Mouse (Mus musculus) ES-Bruce4 (cell line): ENCODE measurements around the gene Ugt1a2. TPM values are rescaled to one million over a fixed set of nuclear protein-coding genes. Genes with fewer than 3 reads are reported as not detected.

Source experiments
- H3K27ac ChIP-seq: 2 replicates; pipeline ENCODE4 v1.5.1; 2012; ENCODE audit warnings: low read length, inconsistent platforms; ENCODE audit not compliant: insufficient read depth
- H3K27me3 ChIP-seq: 2 replicates; pipeline ENCODE4 v1.6.1; 2012; ENCODE audit warnings: mild to moderate bottlenecking, low read length, inconsistent platforms; ENCODE audit not compliant: control insufficient read depth, poor library complexity, insufficient read depth, severe bottlenecking
- H3K36me3 ChIP-seq: 2 replicates; pipeline ENCODE4 v1.6.1; 2012; ENCODE audit warnings: inconsistent platforms, mild to moderate bottlenecking, low read length, moderate library complexity; ENCODE audit not compliant: control insufficient read depth, poor library complexity, insufficient read depth, severe bottlenecking
- H3K4me1 ChIP-seq: one replicate; pipeline ENCODE4 v1.8.1; 2011; ENCODE audit warnings: low read length; ENCODE audit not compliant: control insufficient read depth, insufficient read depth
- H3K4me3 ChIP-seq: 2 replicates; pipeline ENCODE4 v1.5.1; 2011; ENCODE audit warnings: low read depth, mild to moderate bottlenecking, low read length
- H3K9ac ChIP-seq: 2 replicates; pipeline ENCODE4 v1.6.1; 2012; ENCODE audit warnings: low read depth, mild to moderate bottlenecking, inconsistent platforms; ENCODE audit not compliant: poor library complexity, severe bottlenecking
- H3K9me3 ChIP-seq: replicated peaks from 2 replicates; pipeline ENCODE4 v1.6.1; 2012; ENCODE audit warnings: mild to moderate bottlenecking, low read length, inconsistent platforms; ENCODE audit not compliant: control insufficient read depth, poor library complexity, insufficient read depth, severe bottlenecking
- CTCF ChIP-seq: IDR thresholded peaks from one replicate; pipeline ENCODE4 v1.8.1; 2011; ENCODE audit warnings: low read depth, low read length
- EP300 ChIP-seq: IDR thresholded peaks from 2 replicates; pipeline ENCODE4 v1.6.1; 2011; ENCODE audit warnings: low read depth, low read length; ENCODE audit not compliant: insufficient read depth
- POLR2A ChIP-seq: IDR thresholded peaks from one replicate; pipeline ENCODE4 v1.8.1; 2011; ENCODE audit warnings: low read length; ENCODE audit not compliant: insufficient read depth
- polyA plus RNA-seq: library from polyadenylated mRNA; stranded (reverse); fragments of >200 nt; gene quantifications from 2 replicates; pipeline ENCODE4 v1.2.4, GENCODE M21; 2011; ENCODE audit warnings: low read depth; ENCODE audit not compliant: missing spikeins, insufficient read depth, insufficient read length

Gene Ugt1a2
- polyA plus RNA-seq, 1 experiment = not detected

- Histone ChIP-seq H3K4me1 (no peaks in the 10 kb centered on the region), H3K27me3 (no peaks in the 10 kb centered on the region), H3K36me3 (no peaks in the 10 kb centered on the region), H3K9me3 (no peaks in the 10 kb centered on the region), H3K4me3 (no peak overlapping the region), H3K9ac (no peak overlapping the region), H3K27ac (no peak overlapping the region)
- TF ChIP-seq POLR2A (no peak), CTCF (no peak), EP300 (no peak)
Observed at GRCm38 (mm10) chr1:88249596-88249995, 49.2 kb downstream of the Ugt1a2 start.

DNA sequence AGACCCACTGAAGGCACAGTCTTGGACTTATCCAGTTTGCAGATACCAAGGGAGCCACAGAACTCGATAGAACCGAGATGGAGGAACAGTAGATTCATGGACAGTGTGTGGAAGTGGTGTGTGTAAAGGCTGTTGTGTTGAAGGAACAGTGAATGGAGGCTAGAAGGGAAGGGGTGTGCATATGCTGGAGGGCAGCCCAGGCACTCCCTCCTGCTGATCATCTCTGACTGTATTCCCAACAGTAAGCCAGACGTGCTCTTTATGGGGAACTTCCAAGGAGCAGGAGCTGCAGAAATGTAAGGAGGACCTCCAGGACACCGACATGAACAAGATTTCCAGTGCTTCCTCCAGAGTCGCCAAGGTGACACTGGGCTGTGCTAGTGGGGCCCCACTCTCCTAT is 49.6 kb downstream of the Ugt1a2 start:
- Histone ChIP-seq H3K4me1 (no peaks in the 10 kb centered on the region), H3K9me3 (no peaks in the 10 kb centered on the region), H3K27ac (no peak overlapping the region), H3K36me3 (no peaks in the 10 kb centered on the region), H3K9ac (no peak overlapping the region), H3K27me3 (no peaks in the 10 kb centered on the region), H3K4me3 (no peak overlapping the region)
- TF ChIP-seq CTCF = no peak
- TF ChIP-seq EP300 = no peak
- TF ChIP-seq POLR2A = no peak

GRCm38 (mm10) chr1:88253106-88253505 is 52.7 kb downstream of the Ugt1a2 start:
- Histone ChIP-seq H3K9me3 (no peaks in the 10 kb centered on the region), H3K27ac (no peak overlapping the region), H3K9ac (no peak overlapping the region), H3K36me3 (no peaks in the 10 kb centered on the region), H3K4me1 (no peaks in the 10 kb centered on the region), H3K27me3 (no peaks in the 10 kb centered on the region), H3K4me3 (no peak overlapping the region)
- TF ChIP-seq CTCF = no peak
- TF ChIP-seq EP300 = no peak
- no peak for TF ChIP-seq POLR2A

- Histone ChIP-seq H3K27me3 (no peaks in the 10 kb centered on the region), H3K36me3 (no peaks in the 10 kb centered on the region), H3K27ac (no peak overlapping the region), H3K4me1 (no peaks in the 10 kb centered on the region), H3K4me3 (no peak overlapping the region), H3K9ac (no peak overlapping the region), H3K9me3 (no peaks in the 10 kb centered on the region)
- no peak for TF ChIP-seq POLR2A
- TF ChIP-seq EP300 = no peak
- no peak for TF ChIP-seq CTCF
Observed at GRCm38 (mm10) chr1:88253540-88253939, 53.1 kb downstream of the Ugt1a2 start.

DNA sequence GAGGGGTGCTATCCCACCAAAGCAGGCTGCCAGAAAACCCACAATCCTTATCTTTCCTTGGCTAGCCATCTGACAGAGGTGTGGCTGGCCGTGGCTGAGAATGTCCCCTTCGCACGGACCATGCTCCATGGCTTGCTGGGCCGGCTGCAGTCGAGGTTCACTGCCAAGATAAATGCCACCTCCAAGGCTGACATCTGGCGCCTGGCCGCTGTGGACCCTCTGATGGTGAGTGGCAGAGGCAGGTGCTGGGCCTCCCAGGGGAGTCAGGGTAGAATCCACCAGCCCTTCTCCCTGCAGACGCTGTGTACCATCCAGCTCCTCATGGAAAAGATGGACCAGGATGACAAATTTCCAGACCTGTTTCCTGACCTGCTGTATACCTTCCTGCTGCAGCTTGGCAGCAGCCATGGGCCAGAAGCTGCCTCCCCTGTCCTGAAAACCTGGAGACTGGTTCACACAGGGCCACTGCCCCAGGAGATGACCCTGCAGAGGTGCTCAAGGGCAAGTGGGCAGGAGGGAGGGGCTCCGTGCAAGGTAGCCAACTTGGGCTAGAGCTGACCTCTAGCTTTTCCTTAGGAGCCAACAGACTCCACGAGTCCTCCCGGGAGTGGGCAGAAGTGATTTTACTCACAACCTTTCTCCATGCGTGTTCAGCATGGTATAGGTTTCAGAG is 54.5 kb downstream of the Ugt1a2 start:
- no peaks in the 10 kb centered on the region for H3K4me1 ChIP-seq
- TF ChIP-seq POLR2A = no peak
- no peak for TF ChIP-seq EP300
- no peak for TF ChIP-seq CTCF
- H3K27me3 ChIP-seq = no peaks in the 10 kb centered on the region
- no peak overlapping the region for H3K4me3 ChIP-seq
- H3K9ac ChIP-seq = no peak overlapping the region
- H3K36me3 ChIP-seq = no peaks in the 10 kb centered on the region
- H3K9me3 ChIP-seq = no peaks in the 10 kb centered on the region
- no peak overlapping the region for H3K27ac ChIP-seq

GRCm38 (mm10) chr1:88255466-88255857 is 55.1 kb downstream of the Ugt1a2 start:
- Histone ChIP-seq H3K9ac (no peak overlapping the region), H3K36me3 (no peaks in the 10 kb centered on the region), H3K27ac (no peak overlapping the region), H3K27me3 (no peaks in the 10 kb centered on the region), H3K4me1 (no peaks in the 10 kb centered on the region), H3K4me3 (no peak overlapping the region), H3K9me3 (no peaks in the 10 kb centered on the region)
- TF ChIP-seq EP300 (no peak), POLR2A (no peak), CTCF (no peak)
